Mouse (Mus musculus): ENCODE results near the gene Cpt1a.

Gene Cpt1a

GRCm38 (mm10) chr19:3322261-3322969, at the start of gene Cpt1a:
Gene Cpt1a (plus strand): TSS chr19:3322334.
- DNase-seq (ENCODE audit: low spot score): peak; percentile 40

DNA sequence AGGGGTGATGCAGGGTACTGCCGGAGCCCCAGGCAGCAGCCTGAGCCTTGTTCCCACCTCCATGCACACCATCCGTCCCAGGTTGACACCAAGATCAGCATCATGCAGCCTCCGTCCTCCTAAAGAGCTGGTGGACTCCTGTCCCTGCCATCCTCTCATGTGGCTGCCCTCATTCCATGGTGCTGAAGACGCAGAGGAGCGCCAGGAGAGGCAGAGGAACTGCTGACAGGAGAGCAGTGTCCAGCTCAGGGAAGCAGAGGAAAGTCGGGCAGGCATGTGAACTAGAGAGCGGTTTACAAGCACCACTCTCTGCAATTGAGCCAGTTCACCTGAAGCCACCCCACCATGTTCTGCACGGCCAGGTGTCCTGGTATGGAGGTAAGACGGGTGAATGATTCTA, 48.8 kb upstream of the Cpt1a start:
- DNase-seq (ENCODE audit: low spot score): no peak

- DNase-seq (ENCODE audit: low spot score): no peak
Measured at GRCm38 (mm10) chr19:3275744-3276365, 46.3 kb upstream of the Cpt1a start.

GRCm38 (mm10) chr19:3281886-3282285, 40.2 kb upstream of the Cpt1a start:
- DNase-seq (ENCODE audit: low spot score): peak; percentile 1

- peak; percentile 95 for DNase-seq (ENCODE audit: low spot score)
Measured at GRCm38 (mm10) chr19:3282572-3283467, 39.3 kb upstream of the Cpt1a start, which contains the start of the genes Mrpl21 and Ighmbp2. Gene Mrpl21 (plus strand): TSS chr19:3282901. Gene Ighmbp2 (minus strand): TSS chr19:3283017.

- no peak for DNase-seq (ENCODE audit: low spot score)
Measured at GRCm38 (mm10) chr19:3289006-3289405, 33.1 kb upstream of the Cpt1a start.

- DNase-seq (ENCODE audit: low spot score): peak; percentile 68
Measured at GRCm38 (mm10) chr19:3292028-3292427, 30.1 kb upstream of the Cpt1a start.

GRCm38 (mm10) chr19:3292993-3293392, 29.1 kb upstream of the Cpt1a start:
- DNase-seq (ENCODE audit: low spot score): no peak

- DNase-seq (ENCODE audit: low spot score): no peak
Measured at GRCm38 (mm10) chr19:3295245-3295644, 26.9 kb upstream of the Cpt1a start.

DNA sequence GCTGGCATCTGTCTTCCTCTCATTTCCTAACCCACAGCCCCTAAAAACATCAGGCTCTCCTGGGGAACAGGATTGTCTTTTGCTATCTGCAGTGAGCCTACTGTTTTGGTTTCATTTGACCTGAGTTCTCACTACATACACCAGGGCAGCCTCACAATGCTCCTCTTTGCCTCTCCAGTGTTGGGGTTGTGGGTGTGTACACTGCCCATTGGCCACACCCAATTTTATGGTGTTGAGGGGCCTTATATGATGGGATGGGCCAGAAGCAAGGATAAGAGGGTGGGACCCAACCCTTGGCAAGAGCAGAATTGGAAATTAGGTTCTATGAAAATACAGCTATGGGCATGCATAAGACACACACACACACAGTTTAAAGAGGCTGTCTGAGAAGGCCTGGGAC, 25.1 kb upstream of the Cpt1a start:
- DNase-seq (ENCODE audit: low spot score): no peak

DNA sequence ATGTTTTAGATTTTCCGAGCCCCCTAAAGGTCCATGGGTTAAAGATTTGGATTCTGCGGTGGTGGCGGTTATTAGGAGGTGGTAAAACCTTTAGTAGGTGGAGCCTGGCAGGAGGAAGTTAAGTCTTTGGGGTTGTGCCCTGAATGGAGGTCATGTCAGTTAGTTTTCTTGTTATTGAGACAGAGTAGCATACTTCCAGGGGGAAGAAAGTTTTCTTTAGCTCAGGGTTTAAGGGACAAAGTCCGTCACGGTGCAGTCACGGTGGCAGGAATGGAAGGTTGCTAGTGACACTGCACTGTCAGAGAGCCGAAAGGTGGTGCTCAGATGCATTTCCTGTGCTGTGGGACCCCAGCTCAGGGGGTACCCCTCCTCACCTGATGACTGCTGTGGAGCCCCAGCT, 24.4 kb upstream of the Cpt1a start:
- no peak for DNase-seq (ENCODE audit: low spot score)

GRCm38 (mm10) chr19:3304017-3304416, 18.1 kb upstream of the Cpt1a start:
- no peak for DNase-seq (ENCODE audit: low spot score)

DNA sequence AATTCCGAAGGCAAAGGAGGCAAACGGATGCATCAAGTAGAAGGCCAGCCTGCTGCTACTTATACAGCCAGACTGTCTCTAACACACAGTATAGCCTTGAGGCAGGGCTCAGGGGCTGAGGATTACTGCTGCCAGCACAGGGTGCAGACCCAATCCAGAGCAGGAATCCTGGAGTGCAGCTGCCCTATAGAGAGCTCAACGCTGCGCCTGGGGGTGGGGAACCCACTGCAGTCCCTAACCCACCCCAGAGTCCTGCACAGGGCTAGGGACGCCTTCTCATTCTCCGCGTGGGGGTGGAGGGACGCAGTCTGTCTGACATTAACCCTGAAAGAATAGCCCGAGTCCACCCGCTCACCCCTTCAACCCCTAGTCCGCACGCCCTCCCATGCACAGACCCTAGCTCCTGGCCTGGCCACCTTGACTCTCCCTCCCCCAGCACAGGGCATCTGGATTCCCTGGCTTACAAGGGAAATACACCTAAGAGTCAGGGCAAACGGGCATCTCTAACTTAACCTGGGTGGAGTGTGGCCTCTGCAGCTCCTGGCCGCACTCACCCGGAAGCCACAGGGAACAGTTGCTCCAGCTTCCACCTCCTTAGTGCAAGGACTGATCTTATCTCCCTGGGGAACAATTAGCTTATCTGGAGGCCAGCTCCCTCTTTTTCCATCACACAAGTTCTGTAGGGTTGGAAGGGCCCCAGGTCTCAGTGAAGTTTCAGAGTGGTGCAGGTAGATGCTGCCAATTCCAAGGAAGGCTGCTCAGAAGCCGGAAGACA, 14.8 kb upstream of the Cpt1a start:
- DNase-seq (ENCODE audit: low spot score): no peak

GRCm38 (mm10) chr19:3319341-3319740, 2.8 kb upstream of the Cpt1a start:
- no peak for DNase-seq (ENCODE audit: low spot score)

- DNase-seq (ENCODE audit: low spot score): no peak
Measured at GRCm38 (mm10) chr19:3320086-3320485, 2.0 kb upstream of the Cpt1a start.

- DNase-seq (ENCODE audit: low spot score): peak; percentile 24
Measured at GRCm38 (mm10) chr19:3320801-3321200, 1.3 kb upstream of the Cpt1a start.

DNA sequence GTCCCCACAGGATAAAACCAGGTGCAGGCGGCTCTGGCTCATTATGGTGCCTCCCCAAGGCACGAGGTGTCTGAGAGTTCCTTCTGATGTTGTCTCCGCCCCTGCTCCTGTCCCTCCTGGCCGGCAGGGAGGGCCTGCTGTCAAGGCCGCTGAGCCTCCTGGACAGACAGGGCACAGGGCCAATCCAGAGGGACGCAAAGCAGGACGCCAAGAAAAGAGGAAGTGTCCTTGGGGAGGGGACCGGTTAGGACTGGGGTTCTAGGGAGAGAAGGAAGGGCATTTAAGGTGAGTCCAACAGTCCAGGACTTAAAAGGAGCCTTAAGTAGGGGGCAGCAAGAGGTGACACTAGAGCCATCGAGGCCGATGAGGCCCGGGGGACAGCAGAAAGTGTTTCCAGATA, 517 bp upstream of the Cpt1a start:
- DNase-seq (ENCODE audit: low spot score): peak; percentile 27

GRCm38 (mm10) chr19:3323201-3323621, 1.1 kb downstream of the Cpt1a start:
- peak; percentile 83 for DNase-seq (ENCODE audit: low spot score)

- peak; percentile 42 for DNase-seq (ENCODE audit: low spot score)
Measured at GRCm38 (mm10) chr19:3323753-3324270, 1.7 kb downstream of the Cpt1a start.

GRCm38 (mm10) chr19:3324271-3324811, 2.2 kb downstream of the Cpt1a start:
- DNase-seq (ENCODE audit: low spot score): peak; percentile 59
